7 mouse cellular contexts compared by ENCODE assay signal in the genomic region with DNA sequence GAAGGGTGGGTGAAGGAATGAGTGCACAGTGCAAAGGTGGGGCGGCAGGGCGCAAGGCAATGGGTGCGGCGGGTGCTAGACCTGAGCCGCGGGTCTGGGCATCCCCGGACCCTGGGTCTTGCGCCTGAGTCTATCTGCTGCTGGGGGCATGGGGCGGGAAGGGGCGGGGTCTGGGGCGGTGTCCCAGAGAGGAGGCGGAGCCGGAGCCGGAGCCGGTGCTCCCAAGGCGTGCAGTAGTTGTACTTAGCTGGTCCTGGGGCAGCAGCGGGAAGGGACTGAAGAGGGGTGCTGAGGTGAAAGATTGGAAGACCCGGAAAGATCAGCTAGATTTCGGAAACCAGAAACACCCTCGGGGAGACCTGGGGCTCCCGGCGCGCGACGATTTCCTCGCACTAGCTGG. TPM values are rescaled to one million over a fixed set of nuclear protein-coding genes. Genes with fewer than 3 reads are reported as not detected.
DNase-seq lines count a peak whose midpoint lies in the region; ATAC-seq and TF ChIP-seq lines count a peak whose summit lies in the region.

TSS of gene Itga7 (plus strand) at position 245 of the 400 bp plus-strand sequence.

- H3K9ac ChIP-seq in embryonic facial prominence, embryonic 13.5 days = peak within 1 kb of the TSS; percentile 58
- H3K9ac ChIP-seq in heart, embryonic 15.5 days = peak within 1 kb of the TSS; percentile 49

- TF ChIP-seq CTCF in E14TG2a.4 (conservative IDR thresholded peaks at IDR 0.05; ENCODE audit: low read length) = no peak

- peak within 1 kb of the TSS; percentile 77 for H3K4me3 ChIP-seq in E14TG2a.4 (replicated peaks; ENCODE audit: low read length)
- H3K4me3 ChIP-seq in embryonic facial prominence, embryonic 13.5 days = peak within 1 kb of the TSS; percentile 48
- H3K4me3 ChIP-seq in heart, embryonic 15.5 days = peak within 1 kb of the TSS; percentile 59

- 1% methylated on average over 26 of the region's 26 CpGs for WGBS in embryonic facial prominence, embryonic 13.5 days
- WGBS in heart, embryonic 15.5 days = 1% methylated on average over 26 of the region's 26 CpGs

- H3K36me3 ChIP-seq in E14TG2a.4 (ENCODE audit: insufficient read depth, low read length) = no peaks in the 10 kb centered on the region
- no peaks in the 10 kb centered on the region for H3K36me3 ChIP-seq in embryonic facial prominence, embryonic 13.5 days
- no peaks in the 10 kb centered on the region for H3K36me3 ChIP-seq in heart, embryonic 15.5 days

- H3K4me2 ChIP-seq in embryonic facial prominence, embryonic 13.5 days = peak within 1 kb of the TSS; percentile 81
- H3K4me2 ChIP-seq in heart, embryonic 15.5 days = peak within 1 kb of the TSS; percentile 91

- H3K27me3 ChIP-seq in E14TG2a.4 (ENCODE audit: insufficient read depth, low read length) = peaks cover 83% of the 10 kb centered on the region
- H3K27me3 ChIP-seq in embryonic facial prominence, embryonic 13.5 days = peaks cover 86% of the 10 kb centered on the region
- H3K27me3 ChIP-seq in heart, embryonic 15.5 days = peaks cover 43% of the 10 kb centered on the region

- H3K4me1 ChIP-seq in E14TG2a.4 (replicated peaks; ENCODE audit: low read depth, low read length) = peaks cover 22% of the 10 kb centered on the region
- H3K4me1 ChIP-seq in embryonic facial prominence, embryonic 13.5 days = peaks cover 7% of the 10 kb centered on the region; the same call in 1 of the 2 replicates
- H3K4me1 ChIP-seq in heart, embryonic 15.5 days (replicated peaks) = peaks cover 46% of the 10 kb centered on the region

- no peak within 1 kb of the TSS for H3K27ac ChIP-seq in embryonic facial prominence, embryonic 13.5 days
- H3K27ac ChIP-seq in heart, embryonic 15.5 days = no peak within 1 kb of the TSS

- peak; percentile 17 for ATAC-seq in activated CD4-positive, CD25-positive, alpha-beta regulatory T cell, adult 4 months
- ATAC-seq in embryonic facial prominence, embryonic 13.5 days (ENCODE audit: insufficient number of reproducible peaks, insufficient read depth, low FRiP score, low TSS enrichment, low read depth) = peak; percentile 44
- ATAC-seq in heart, embryonic 15.5 days (replicated peaks; ENCODE audit: insufficient number of reproducible peaks, insufficient read depth, low FRiP score, low read depth) = peak; percentile 60; the same call in 1 of the 2 replicates

- DNase-seq in kidney, postnatal 4 days = peak; percentile 58 to 65
- peak; percentile 45 for DNase-seq in lung, postnatal 14 days
- DNase-seq in thymus, postnatal 4 days = peak; percentile 59

- H3K9me3 ChIP-seq in E14TG2a.4 (ENCODE audit: low read length) = no peaks in the 10 kb centered on the region
- H3K9me3 ChIP-seq in embryonic facial prominence, embryonic 13.5 days = no peaks in the 10 kb centered on the region
- H3K9me3 ChIP-seq in heart, embryonic 15.5 days (replicated peaks) = no peaks in the 10 kb centered on the region

RNA-seq across cellular contexts. Expression of gene Itga7, which starts in this region (rescaled TPM):
- 1 to 10 TPM; 2.9 to 6.1 TPM for polyA plus RNA-seq in activated CD4-positive, CD25-positive, alpha-beta regulatory T cell, adult 4 months (2017; shearing (Covaris generic))
- 1.2 and 2.0 TPM in 2 replicates for polyA plus RNA-seq in embryonic facial prominence, embryonic 13.5 days (2015; fragmentation: Nextera tagmentation; extraction: Ambion mirVana)
- polyA plus RNA-seq in heart, embryonic 15.5 days (2015; fragmentation: Nextera tagmentation; extraction: Ambion mirVana) = 7.0 and 8.1 TPM in 2 replicates
